Mouse (Mus musculus) cerebellum, adult 2 months (tissue): ENCODE measurements at regions not wholly inside any gene's neighbourhood (a gene's known extent, or its start where the extent isn't known, plus 50 kb on each side); places are given as distances from the start of the nearest gene placed in this dataset.

Experiments
- CTCF ChIP-seq: fragments of 200-500 bp; IDR thresholded peaks from 2 replicates; pipeline ENCODE4 v1.5.1; 2011; ENCODE audit warnings: low read depth, mild to moderate bottlenecking, control low read depth, low read length, moderate library complexity, borderline replicate concordance; ENCODE audit not compliant: insufficient read depth
- POLR2A ChIP-seq: fragments of 200-500 bp; IDR thresholded peaks from 2 replicates; pipeline ENCODE4 v1.6.1; 2011; ENCODE audit warnings: low read length, control low read depth, borderline replicate concordance; ENCODE audit not compliant: insufficient read depth

GRCm38 (mm10) chr16:50010074-50010473 lies 209.7 kb downstream of the Cd47 start:
- TF ChIP-seq POLR2A (no peak), CTCF (no peak)
